Mouse (Mus musculus) megakaryocyte, embryonic 14.5 days (primary cell): ENCODE data around the gene Hoxb2. TPM values are rescaled to one million over a fixed set of nuclear protein-coding genes. Genes with fewer than 3 reads are reported as not detected.

Experiments
- H3K27me3 ChIP-seq: replicated peaks from 2 replicates; pipeline ENCODE3; 2012; ENCODE audit warnings: inconsistent platforms
- H3K36me3 ChIP-seq: replicated peaks from 2 replicates; pipeline ENCODE3; 2012; ENCODE audit warnings: low read length, inconsistent platforms, mixed read lengths
- H3K4me1 ChIP-seq: 2 replicates; pipeline ENCODE4 v1.6.1; 2012; ENCODE audit warnings: inconsistent platforms
- H3K4me3 ChIP-seq: replicated peaks from 2 replicates; pipeline ENCODE3; 2012; ENCODE audit warnings: moderate library complexity, mild to moderate bottlenecking, inconsistent platforms
- H3K9me3 ChIP-seq: 2 replicates; pipeline ENCODE4 v1.6.1; 2012; ENCODE audit warnings: inconsistent platforms
- FLI1 ChIP-seq: IDR thresholded peaks from 2 replicates; pipeline ENCODE4 v1.6.1; 2012; ENCODE audit warnings: low read length, inconsistent platforms, mixed read lengths
- GATA1 ChIP-seq: IDR thresholded peaks from 3 replicates; pipeline ENCODE4 v1.6.1; 2012; ENCODE audit warnings: mixed read lengths, low read length, inconsistent platforms, borderline replicate concordance
- polyA plus RNA-seq: library from polyadenylated mRNA; stranded (reverse); fragments of >175 nt; gene quantifications from 2 replicates; pipeline ENCODE4 v1.2.3, GENCODE M21; 2012; ENCODE audit warnings: low replicate concordance; ENCODE audit not compliant: insufficient read depth

Gene Hoxb2
- polyA plus RNA-seq, 1 experiment: not detected

DNA sequence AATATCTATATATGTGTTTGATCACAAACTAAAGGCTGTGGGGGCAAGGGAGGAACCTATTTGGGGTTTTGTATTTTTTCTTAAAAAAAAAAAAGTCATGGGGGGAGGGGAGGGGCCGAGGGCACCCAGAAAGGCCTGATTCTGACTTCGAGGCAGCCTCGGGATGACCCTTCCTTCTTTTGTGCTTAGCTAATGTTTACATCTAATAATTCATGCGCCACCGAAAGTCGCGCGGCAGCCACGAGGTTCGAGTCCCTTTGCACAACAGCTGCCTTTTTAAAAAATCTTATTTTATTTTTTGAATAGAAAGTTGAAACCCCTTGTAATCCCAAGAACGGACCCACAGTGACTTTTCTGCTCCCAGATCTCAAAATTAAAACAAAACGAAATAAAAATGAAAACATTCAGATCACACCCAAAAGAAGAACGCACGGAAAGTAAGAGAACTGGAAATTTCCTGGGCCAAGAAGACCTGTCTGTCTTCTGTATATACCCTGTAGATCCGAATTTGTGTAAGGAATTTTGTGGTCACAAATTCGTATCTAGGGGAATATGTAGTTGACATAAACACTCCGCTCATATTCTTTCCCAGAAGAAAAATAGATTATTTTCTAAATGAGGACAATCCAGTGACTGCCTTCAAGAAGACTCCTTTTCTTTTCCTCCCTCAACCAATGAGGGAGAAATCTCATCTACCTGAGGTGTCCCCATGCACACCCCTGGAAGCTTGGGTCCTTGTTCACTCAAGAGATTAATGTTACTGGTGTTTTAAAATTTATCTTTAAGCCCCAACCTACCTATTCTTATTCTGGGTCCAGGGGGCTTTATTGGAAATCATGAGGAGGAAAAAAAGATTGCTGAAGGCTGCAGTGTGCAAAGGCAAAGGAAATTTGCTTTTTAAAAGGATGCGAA lies 33.4 kb upstream of the Hoxb2 start:
- H3K36me3 ChIP-seq: no peaks in the 10 kb centered on the region
- H3K27me3 ChIP-seq: peaks cover 83% of the 10 kb centered on the region

DNA sequence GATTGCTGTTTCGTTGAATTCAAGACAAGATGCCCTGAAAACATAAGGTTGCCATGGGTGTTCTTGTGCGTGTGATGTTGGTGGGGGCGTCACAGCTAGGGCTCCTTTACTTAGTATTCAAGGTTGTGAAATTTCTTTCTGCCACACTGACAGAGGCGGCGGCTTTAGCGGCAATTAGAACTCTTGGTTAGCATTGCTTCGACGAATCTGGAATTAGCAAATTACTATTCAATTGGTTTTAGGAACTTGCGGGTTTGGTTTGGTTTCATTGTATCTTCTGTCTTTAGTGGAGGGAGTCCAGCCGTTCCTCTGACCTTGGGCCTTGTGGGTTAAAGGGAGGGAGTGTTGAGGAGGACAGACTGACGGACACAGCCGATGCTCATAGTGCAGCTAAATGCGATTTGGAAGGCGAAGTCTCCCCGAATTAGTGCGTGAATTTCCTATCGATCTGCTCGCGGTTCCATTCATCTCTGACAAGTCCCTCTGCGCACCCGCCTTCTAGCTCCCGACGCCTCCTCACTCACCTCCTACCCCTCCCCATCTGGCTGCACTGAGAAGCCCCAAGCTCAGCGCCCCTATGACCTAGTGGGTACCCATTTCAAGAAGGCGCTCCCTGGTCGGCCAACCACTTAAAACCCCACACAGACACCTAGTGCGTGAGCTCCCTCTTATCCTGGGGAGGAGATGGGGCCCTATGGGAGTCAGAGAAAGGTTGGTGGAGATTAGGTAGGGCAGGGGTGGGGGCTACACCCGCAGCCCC lies 32.5 kb upstream of the Hoxb2 start, which contains the start of gene Hoxb4:
Hoxb4 (plus strand) TSS at position 660 of the 760 bp plus-strand sequence.
- Histone ChIP-seq H3K36me3 (no peaks in the 10 kb centered on the region), H3K27me3 (peaks cover 79% of the 10 kb centered on the region), H3K4me1 (peaks cover 38% of the 10 kb centered on the region), H3K9me3 (no peaks in the 10 kb centered on the region), H3K4me3 (peak within 1 kb of the TSS; percentile 92)
- TF ChIP-seq GATA1 (no peak), FLI1 (no peak)

More for the DNA sequence above, 33.4 kb upstream of the Hoxb2 start:
- Histone ChIP-seq H3K4me1 (peaks cover 43% of the 10 kb centered on the region), H3K4me3 (no peak overlapping the region), H3K9me3 (no peaks in the 10 kb centered on the region)
- TF ChIP-seq GATA1: no peak
- TF ChIP-seq FLI1: no peak

DNA sequence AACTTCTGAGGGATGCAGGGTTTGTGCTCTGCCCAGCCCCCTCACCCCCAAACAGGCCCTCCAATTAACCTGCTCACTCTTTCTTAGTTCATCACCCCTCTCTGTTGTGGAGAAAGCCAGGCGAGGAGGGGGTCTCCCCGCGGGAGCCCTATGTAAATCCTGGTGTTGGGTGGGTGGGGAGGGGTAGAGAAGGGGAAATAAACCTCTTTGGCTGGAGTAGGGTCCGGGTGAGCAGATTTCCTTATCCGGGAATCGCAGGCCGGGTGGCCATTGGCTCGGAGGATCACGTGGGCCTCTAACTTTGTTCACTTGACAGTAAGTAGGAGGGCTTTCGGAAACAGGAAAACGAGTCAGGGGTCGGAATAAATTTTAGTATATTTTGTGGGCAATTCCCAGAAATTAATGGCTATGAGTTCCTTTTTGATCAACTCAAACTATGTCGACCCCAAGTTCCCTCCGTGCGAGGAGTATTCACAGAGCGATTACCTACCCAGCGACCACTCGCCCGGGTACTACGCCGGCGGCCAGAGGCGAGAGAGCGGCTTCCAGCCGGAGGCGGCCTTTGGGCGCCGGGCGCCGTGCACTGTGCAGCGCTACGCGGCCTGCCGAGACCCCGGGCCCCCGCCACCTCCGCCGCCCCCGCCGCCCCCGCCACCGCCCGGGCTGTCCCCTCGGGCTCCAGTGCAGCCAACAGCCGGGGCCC lies 31.8 kb upstream of the Hoxb2 start:
- Histone ChIP-seq H3K36me3 (no peaks in the 10 kb centered on the region), H3K27me3 (peaks cover 74% of the 10 kb centered on the region), H3K4me3 (peak overlapping the region; percentile 92), H3K9me3 (no peaks in the 10 kb centered on the region), H3K4me1 (peaks cover 38% of the 10 kb centered on the region)
- no peak for TF ChIP-seq GATA1
- TF ChIP-seq FLI1: no peak

DNA sequence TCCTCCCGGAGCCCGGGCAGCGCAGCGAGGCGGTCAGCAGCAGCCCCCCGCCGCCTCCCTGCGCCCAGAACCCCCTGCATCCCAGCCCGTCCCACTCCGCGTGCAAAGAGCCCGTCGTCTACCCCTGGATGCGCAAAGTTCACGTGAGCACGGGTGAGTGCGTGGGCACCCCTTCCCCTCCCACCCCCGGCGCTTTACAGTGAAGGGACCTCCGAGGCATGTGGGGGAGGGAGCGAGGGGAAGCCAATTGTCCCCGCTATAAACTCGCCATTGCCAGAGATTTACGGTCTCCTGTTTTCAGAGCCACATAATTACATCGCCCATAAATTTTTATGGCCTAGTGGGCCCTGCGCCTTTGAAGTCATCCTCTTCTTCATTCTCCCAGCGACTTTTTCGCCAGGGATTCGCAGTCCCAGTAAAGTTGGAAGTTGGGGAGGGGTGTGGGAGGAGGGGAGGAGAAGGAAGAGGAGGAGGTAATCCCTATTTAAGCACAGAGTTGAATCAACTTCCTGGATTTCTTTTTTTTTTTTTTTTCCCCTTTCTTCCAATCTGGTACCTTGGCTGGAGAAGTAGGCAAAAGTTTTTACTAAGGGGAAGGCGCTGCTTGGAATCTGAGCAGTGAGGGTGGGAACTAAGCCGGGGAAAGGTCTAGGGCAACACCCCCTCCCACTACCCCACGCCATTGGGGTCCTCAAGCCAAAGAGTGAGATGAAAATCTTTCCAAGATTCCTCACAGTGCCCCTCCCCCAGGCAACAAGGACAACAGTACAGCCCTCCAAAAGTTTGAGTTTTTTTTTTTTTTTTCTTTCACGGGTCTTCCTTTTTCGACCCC lies 31.0 kb upstream of the Hoxb2 start:
- no peaks in the 10 kb centered on the region for H3K9me3 ChIP-seq
- peaks cover 71% of the 10 kb centered on the region for H3K27me3 ChIP-seq
- no peaks in the 10 kb centered on the region for H3K36me3 ChIP-seq
- H3K4me3 ChIP-seq: peak overlapping the region; percentile 92
- H3K4me1 ChIP-seq: peaks cover 34% of the 10 kb centered on the region
- TF ChIP-seq FLI1 (no peak), GATA1 (no peak)

DNA sequence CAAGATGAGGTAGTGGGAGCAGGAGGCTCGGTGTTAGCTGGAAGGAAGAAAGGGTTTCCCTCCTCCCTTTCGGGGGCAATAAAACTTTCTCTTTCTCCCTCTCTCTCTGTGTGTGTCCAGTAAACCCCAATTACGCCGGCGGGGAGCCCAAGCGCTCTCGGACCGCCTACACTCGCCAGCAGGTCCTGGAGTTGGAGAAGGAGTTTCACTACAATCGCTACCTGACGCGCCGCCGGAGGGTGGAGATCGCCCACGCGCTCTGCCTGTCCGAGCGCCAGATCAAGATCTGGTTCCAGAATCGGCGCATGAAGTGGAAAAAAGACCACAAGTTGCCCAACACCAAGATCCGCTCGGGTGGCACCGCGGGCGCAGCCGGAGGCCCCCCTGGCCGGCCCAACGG lies 30.4 kb upstream of the Hoxb2 start:
- H3K27me3 ChIP-seq: peaks cover 69% of the 10 kb centered on the region
- no peak for TF ChIP-seq FLI1
- TF ChIP-seq GATA1: no peak
- peaks cover 27% of the 10 kb centered on the region for H3K4me1 ChIP-seq
- peak overlapping the region; percentile 92 for H3K4me3 ChIP-seq
- H3K36me3 ChIP-seq: no peaks in the 10 kb centered on the region
- no peaks in the 10 kb centered on the region for H3K9me3 ChIP-seq

DNA sequence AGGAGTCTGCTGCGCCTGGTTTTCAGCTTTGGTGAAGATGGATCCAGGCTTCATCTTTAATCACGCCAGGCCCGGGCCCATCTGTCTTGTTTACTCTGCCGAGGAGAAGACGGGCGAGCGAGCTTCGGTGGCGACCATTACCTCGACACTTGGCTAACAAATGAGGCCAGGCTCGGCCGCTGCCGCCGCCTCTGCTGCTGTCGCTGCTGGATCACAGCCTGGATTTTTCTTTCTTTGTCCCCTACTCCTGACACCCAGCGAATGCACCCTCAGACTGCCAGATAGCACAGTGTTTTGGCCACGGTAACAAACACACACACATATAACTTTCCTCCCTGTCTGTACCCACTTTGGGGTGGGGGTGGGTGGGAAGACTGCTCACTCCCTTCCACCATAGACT lies 29.6 kb upstream of the Hoxb2 start:
- Histone ChIP-seq H3K9me3 (no peaks in the 10 kb centered on the region), H3K36me3 (no peaks in the 10 kb centered on the region), H3K27me3 (peaks cover 66% of the 10 kb centered on the region), H3K4me1 (peaks cover 22% of the 10 kb centered on the region), H3K4me3 (no peak overlapping the region)
- TF ChIP-seq GATA1 (no peak), FLI1 (no peak)

DNA sequence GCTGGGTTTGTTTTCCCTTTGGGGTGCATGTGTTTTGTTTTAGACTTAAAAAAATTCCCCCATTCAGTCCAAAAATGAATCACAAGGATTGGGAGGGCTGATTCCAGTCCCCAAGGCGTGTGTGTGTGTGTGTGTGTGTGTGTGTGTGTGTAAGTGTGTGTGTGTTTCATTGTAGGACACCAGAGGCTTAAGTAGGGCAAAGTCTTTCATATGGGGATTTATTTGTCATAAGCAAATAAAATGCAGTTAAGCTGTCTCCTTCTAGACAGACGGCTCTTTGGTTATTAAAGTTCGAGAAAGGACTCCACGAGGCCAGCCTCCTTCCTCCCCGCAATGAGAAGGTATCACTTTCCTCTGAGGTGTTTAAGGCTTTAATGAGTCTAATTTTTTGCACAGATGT lies 28.5 kb upstream of the Hoxb2 start:
- Histone ChIP-seq H3K4me3 (no peak overlapping the region), H3K36me3 (no peaks in the 10 kb centered on the region), H3K27me3 (peaks cover 63% of the 10 kb centered on the region), H3K4me1 (peaks cover 22% of the 10 kb centered on the region), H3K9me3 (no peaks in the 10 kb centered on the region)
- TF ChIP-seq GATA1: no peak

DNA sequence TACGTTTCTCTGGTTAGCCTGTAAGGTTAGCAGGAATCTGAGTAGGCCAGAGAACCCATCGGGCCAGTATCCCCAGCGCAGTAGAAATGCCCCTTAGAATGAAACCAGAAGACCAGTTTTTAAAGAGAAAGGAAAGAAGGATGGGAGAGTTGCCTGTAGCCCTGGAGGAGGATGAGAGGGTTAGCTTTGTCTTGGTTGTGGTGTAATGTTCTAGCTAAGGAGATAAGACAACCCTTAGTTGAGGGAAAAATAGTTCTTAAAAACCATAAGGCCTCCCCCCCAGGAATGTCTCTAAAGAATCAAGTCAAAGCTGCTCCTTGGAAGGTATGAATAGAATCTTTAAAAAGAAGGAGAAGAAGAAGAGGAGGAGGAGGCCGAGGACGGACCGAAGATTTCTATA lies 27.6 kb upstream of the Hoxb2 start:
- Histone ChIP-seq H3K27me3 (peaks cover 63% of the 10 kb centered on the region), H3K4me1 (peaks cover 21% of the 10 kb centered on the region), H3K36me3 (no peaks in the 10 kb centered on the region), H3K4me3 (no peak overlapping the region), H3K9me3 (no peaks in the 10 kb centered on the region)
- TF ChIP-seq GATA1 (no peak), FLI1 (no peak)

DNA sequence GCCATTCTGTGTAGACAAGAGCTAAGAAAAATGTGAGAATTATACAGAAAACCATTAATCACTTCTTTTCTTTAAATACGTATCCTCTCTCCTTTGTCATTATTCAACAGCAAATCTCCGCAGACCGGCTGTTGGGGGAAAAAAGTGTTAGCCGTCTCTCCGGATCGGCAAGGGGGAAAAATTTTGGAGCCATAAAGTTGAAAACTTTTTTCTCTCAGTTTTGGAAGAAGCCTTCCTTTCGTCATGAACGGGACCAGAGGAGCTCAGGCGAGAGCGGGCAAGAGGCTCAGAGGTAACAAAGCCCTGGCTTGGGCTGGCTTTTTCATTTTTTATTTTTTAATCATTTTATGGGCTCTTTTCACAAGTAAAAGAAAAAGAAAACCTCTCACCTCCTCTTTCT lies 27.2 kb upstream of the Hoxb2 start, which contains the start of gene Hoxb3:
Hoxb3 (plus strand) TSS at position 173 of the 400 bp plus-strand sequence.
- H3K36me3 ChIP-seq: no peaks in the 10 kb centered on the region
- H3K4me3 ChIP-seq: no peak within 1 kb of the TSS
- H3K4me1 ChIP-seq: peaks cover 17% of the 10 kb centered on the region
- H3K9me3 ChIP-seq: no peaks in the 10 kb centered on the region
- peaks cover 62% of the 10 kb centered on the region for H3K27me3 ChIP-seq
- TF ChIP-seq FLI1: no peak
- TF ChIP-seq GATA1: no peak
